Mouse (Mus musculus) retina, postnatal 7 days (tissue): Measurements from ENCODE around the gene Ccl2.
A peak's percentile ranks its signal among the peaks of the same experiment; 100 is the strongest.

Experiments
- DNase-seq: peaks from one replicate; pipeline ENCODE4 v3.0.0-alpha.2; 2012; ENCODE audit warnings: low read depth, low spot score

The Ccl2 gene

GRCm38 (mm10) chr11:82035356-82035755 lies at the start of gene Ccl2:
Ccl2 (plus strand) TSS chr11:82035571.
- no peak for DNase-seq

GRCm38 (mm10) chr11:81996172-81996841 lies 39.1 kb upstream of the Ccl2 start:
- peak; percentile 67 for DNase-seq

- no peak for DNase-seq
These were observed 38.3 kb upstream of the Ccl2 start for GRCm38 (mm10) chr11:81997085-81997484.

- no peak for DNase-seq
These were observed 36.7 kb upstream of the Ccl2 start for GRCm38 (mm10) chr11:81998646-81999045.

- no peak for DNase-seq
These were observed 35.9 kb upstream of the Ccl2 start for GRCm38 (mm10) chr11:81999469-81999868.

- no peak for DNase-seq
These were observed 34.8 kb upstream of the Ccl2 start for GRCm38 (mm10) chr11:82000581-82000980.

- no peak for DNase-seq
These were observed 30.6 kb upstream of the Ccl2 start for GRCm38 (mm10) chr11:82004810-82005209.

GRCm38 (mm10) chr11:82006796-82007423 lies 28.5 kb upstream of the Ccl2 start:
- no peak for DNase-seq

- no peak for DNase-seq
These were observed 25.3 kb upstream of the Ccl2 start for GRCm38 (mm10) chr11:82010115-82010514.

GRCm38 (mm10) chr11:82011411-82012193 lies 23.8 kb upstream of the Ccl2 start:
- DNase-seq = no peak

- DNase-seq = no peak
These were observed 21.6 kb upstream of the Ccl2 start for GRCm38 (mm10) chr11:82013756-82014155.

- DNase-seq = no peak
These were observed 20.3 kb upstream of the Ccl2 start for GRCm38 (mm10) chr11:82015066-82015465.

- DNase-seq = no peak
These were observed 19.1 kb upstream of the Ccl2 start for GRCm38 (mm10) chr11:82016181-82016780.

- DNase-seq = no peak
These were observed 16.0 kb upstream of the Ccl2 start for GRCm38 (mm10) chr11:82019389-82019788.

- DNase-seq = no peak
These were observed 15.6 kb upstream of the Ccl2 start for GRCm38 (mm10) chr11:82019793-82020192.

- no peak for DNase-seq
These were observed 14.0 kb upstream of the Ccl2 start for GRCm38 (mm10) chr11:82021406-82021805.

- no peak for DNase-seq
These were observed 12.8 kb upstream of the Ccl2 start for GRCm38 (mm10) chr11:82022504-82023056.

GRCm38 (mm10) chr11:82023769-82024168 lies 11.6 kb upstream of the Ccl2 start:
- no peak for DNase-seq

- DNase-seq = no peak
These were observed 5.2 kb upstream of the Ccl2 start for GRCm38 (mm10) chr11:82030171-82030570.

- no peak for DNase-seq
These were observed 3.2 kb upstream of the Ccl2 start for GRCm38 (mm10) chr11:82032136-82032535.

GRCm38 (mm10) chr11:82032678-82033344 lies 2.6 kb upstream of the Ccl2 start:
- DNase-seq = no peak
